Mouse (Mus musculus): Measurements from ENCODE around the gene Mpped2. TPM values are rescaled to one million over a fixed set of nuclear protein-coding genes. Genes with fewer than 3 reads are reported as not detected.

Gene Mpped2
- total and polyA plus RNA-seq, 3 experiments = not detected

DNA sequence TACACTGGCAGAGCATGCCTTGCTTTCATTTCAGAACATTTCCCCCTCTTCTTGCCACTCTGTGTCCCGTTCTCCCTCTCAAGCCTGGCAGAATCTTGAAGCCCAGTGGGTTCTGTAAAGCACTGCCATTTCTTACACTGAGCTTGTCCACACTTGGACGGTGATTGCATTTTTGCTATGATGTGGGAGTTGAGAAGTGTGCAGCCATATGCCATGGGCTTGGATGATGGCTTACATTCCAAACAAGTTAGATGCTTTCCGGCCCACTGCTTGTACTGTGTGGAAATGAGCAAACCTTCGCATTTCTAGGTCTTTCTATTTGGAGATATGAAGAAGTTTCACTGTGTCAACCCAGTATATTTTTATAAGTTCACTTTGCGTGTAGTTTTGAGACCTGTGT is 25.8 kb downstream of the Mpped2 start:
- Histone ChIP-seq H3K27ac (ENCODE audit: insufficient read depth, low read depth) (no peak overlapping the region), H3K4me2 (ENCODE audit: insufficient read depth, low read depth, poor library complexity, severe bottlenecking) (no peak overlapping the region), H3K4me1 (ENCODE audit: control insufficient read depth in 1 of 2, insufficient read depth in 2 of 2) (no peaks in the 10 kb centered on the region), H3K9me3 (replicated peaks; ENCODE audit: low read length) (peaks cover 73% of the 10 kb centered on the region), H3K27me3 (replicated peaks) (no peaks in the 10 kb centered on the region), H3K36me3 (replicated peaks in 1 of 2; ENCODE audit: control insufficient read depth in 1 of 2, insufficient read depth in 1 of 2, low read length in 1 of 2) (no peaks in the 10 kb centered on the region), H3K9ac (ENCODE audit: insufficient read depth, low read depth) (no peak overlapping the region), H3K79me2 (replicated peaks; ENCODE audit: control insufficient read depth, extremely low read depth, insufficient read depth, poor library complexity, severe bottlenecking) (no peaks in the 10 kb centered on the region), H3K4me3 (replicated peaks in 1 of 3; ENCODE audit: low read depth in 2 of 3, low read length in 2 of 3, poor library complexity in 1 of 3) (no peak overlapping the region)
- dilution Hi-C loops (cut with MboI; ENCODE audit: extremely low pct_ligation_motif_present, extremely low pct_unique_long_range_greater_than_20kb, low sequenced_read_pairs) = no loop called here
- TF ChIP-seq SIN3A (IDR thresholded peaks at IDR 0.05; ENCODE audit: low read length) (no peak), ZC3H11A (IDR thresholded peaks at IDR 0.05; ENCODE audit: low read depth, low read length) (no peak), ZNF384 (IDR thresholded peaks at IDR 0.05; ENCODE audit: low read depth, low read length) (no peak), USF2 (conservative IDR thresholded peaks at IDR 0.05; ENCODE audit: low read depth, low read length) (no peak), GABPA (IDR thresholded peaks at IDR 0.05; ENCODE audit: insufficient replicate concordance, low read depth, low read length) (no peak), BHLHE40 (IDR thresholded peaks at IDR 0.05; ENCODE audit: low read depth, low read length) (no peak)
- DNase-seq (ENCODE audit: extremely low read depth) = no peak
- in situ Hi-C loops (cut with MboI; ENCODE audit: low pct_ligation_motif_present, low pct_unique_long_range_greater_than_20kb, low sequenced_read_pairs) = no loop called here

DNA sequence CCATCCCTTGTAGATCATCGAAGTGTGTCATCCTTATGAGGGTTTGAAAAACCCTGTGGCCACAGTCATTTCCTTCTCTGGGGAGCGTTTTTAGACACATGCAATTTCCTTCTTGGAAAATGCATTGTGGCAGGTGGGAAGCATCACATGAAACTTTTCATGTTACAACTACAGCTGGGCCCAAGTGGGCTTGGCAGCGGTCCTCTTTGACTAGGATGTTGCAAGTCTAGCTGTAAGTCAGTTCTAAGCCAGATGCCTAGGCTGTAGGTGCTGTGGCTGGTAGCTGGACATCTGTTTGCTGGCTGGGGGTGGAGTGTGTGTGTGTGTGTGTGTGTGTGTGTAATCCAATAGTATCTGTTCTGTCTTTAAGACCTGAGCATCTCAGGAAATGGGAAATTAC is 26.4 kb downstream of the Mpped2 start:
- Histone ChIP-seq H3K79me2 (replicated peaks; ENCODE audit: control insufficient read depth, extremely low read depth, insufficient read depth, poor library complexity, severe bottlenecking) (no peaks in the 10 kb centered on the region), H3K9me3 (replicated peaks; ENCODE audit: low read length) (peaks cover 69% of the 10 kb centered on the region), H3K4me3 (replicated peaks in 1 of 3; ENCODE audit: low read depth in 2 of 3, low read length in 2 of 3, poor library complexity in 1 of 3) (no peak overlapping the region), H3K27ac (ENCODE audit: insufficient read depth, low read depth) (no peak overlapping the region), H3K4me2 (ENCODE audit: insufficient read depth, low read depth, poor library complexity, severe bottlenecking) (no peak overlapping the region), H3K9ac (ENCODE audit: insufficient read depth, low read depth) (no peak overlapping the region), H3K27me3 (replicated peaks) (no peaks in the 10 kb centered on the region), H3K4me1 (ENCODE audit: control insufficient read depth in 1 of 2, insufficient read depth in 2 of 2) (no peaks in the 10 kb centered on the region), H3K36me3 (replicated peaks in 1 of 2; ENCODE audit: control insufficient read depth in 1 of 2, insufficient read depth in 1 of 2, low read length in 1 of 2) (no peaks in the 10 kb centered on the region)
- no peak for DNase-seq (ENCODE audit: extremely low read depth)
- in situ Hi-C loops (cut with MboI; ENCODE audit: low pct_ligation_motif_present, low pct_unique_long_range_greater_than_20kb, low sequenced_read_pairs) (no loop called here), dilution Hi-C loops (cut with MboI; ENCODE audit: extremely low pct_ligation_motif_present, extremely low pct_unique_long_range_greater_than_20kb, low sequenced_read_pairs) (no loop called here)
- TF ChIP-seq MAX (IDR thresholded peaks at IDR 0.05; ENCODE audit: low read length) = no peak
- TF ChIP-seq IRF4 (IDR thresholded peaks at IDR 0.05; ENCODE audit: low read depth, low read length) = no peak

DNA sequence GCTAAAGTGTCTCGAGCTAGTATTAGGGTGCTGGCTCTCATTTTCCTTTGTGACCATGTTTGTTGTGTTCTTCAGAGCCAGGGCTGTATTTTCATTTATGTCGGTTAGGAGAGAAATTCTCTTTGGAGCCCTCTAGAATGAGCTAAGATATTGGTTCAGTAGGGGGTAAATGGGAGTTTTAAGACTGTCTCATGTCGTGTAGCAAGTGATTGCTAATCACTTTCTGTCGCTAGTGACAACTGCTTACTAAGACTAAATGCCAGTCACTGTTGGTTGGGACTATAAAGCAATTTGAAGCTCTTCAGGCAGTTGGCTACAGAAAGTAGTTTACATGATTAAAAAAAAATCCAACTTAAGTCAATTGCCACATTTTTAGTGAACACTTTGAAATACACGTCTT is 27.6 kb downstream of the Mpped2 start:
- no peak overlapping the region for H3K9ac ChIP-seq (ENCODE audit: insufficient read depth, low read depth)

More for the DNA sequence above, 27.6 kb downstream of the Mpped2 start:
- Histone ChIP-seq H3K9me3 (replicated peaks; ENCODE audit: low read length) (peaks cover 70% of the 10 kb centered on the region), H3K4me3 (replicated peaks in 1 of 3; ENCODE audit: low read depth in 2 of 3, low read length in 2 of 3, poor library complexity in 1 of 3) (no peak overlapping the region), H3K27ac (ENCODE audit: insufficient read depth, low read depth) (no peak overlapping the region), H3K79me2 (replicated peaks; ENCODE audit: control insufficient read depth, extremely low read depth, insufficient read depth, poor library complexity, severe bottlenecking) (no peaks in the 10 kb centered on the region), H3K27me3 (replicated peaks) (no peaks in the 10 kb centered on the region), H3K4me1 (ENCODE audit: control insufficient read depth in 1 of 2, insufficient read depth in 2 of 2) (no peaks in the 10 kb centered on the region), H3K4me2 (ENCODE audit: insufficient read depth, low read depth, poor library complexity, severe bottlenecking) (no peak overlapping the region), H3K36me3 (replicated peaks in 1 of 2; ENCODE audit: control insufficient read depth in 1 of 2, insufficient read depth in 1 of 2, low read length in 1 of 2) (no peaks in the 10 kb centered on the region)
- TF ChIP-seq UBTF (IDR thresholded peaks at IDR 0.05; ENCODE audit: low read depth, low read length) (no peak), SMC3 (IDR thresholded peaks at IDR 0.05; ENCODE audit: low read depth, low read length) (no peak), POLR2AphosphoS2 (IDR thresholded peaks at IDR 0.05; ENCODE audit: low read depth, low read length) (no peak), JUND (conservative IDR thresholded peaks at IDR 0.05; ENCODE audit: low read depth, low read length) (no peak), ZMIZ1 (IDR thresholded peaks at IDR 0.05; ENCODE audit: low read depth, low read length) (no peak), ETS1 (conservative IDR thresholded peaks at IDR 0.05; ENCODE audit: low read depth, low read length) (no peak), IRF4 (IDR thresholded peaks at IDR 0.05; ENCODE audit: low read depth, low read length) (no peak), RAD21 (IDR thresholded peaks at IDR 0.05; ENCODE audit: low read depth, low read length) (no peak), POLR2A (IDR thresholded peaks at IDR 0.05; ENCODE audit: low read depth, low read length) (no peak), HCFC1 (IDR thresholded peaks at IDR 0.05; ENCODE audit: low read depth, low read length) (no peak), ELF1 (IDR thresholded peaks at IDR 0.05; ENCODE audit: low read depth, low read length) (no peak), ZKSCAN1 (IDR thresholded peaks at IDR 0.05; ENCODE audit: borderline replicate concordance, low read depth, low read length) (no peak), E2F4 (IDR thresholded peaks at IDR 0.05; ENCODE audit: insufficient replicate concordance, low read depth, low read length) (no peak), USF2 (conservative IDR thresholded peaks at IDR 0.05; ENCODE audit: low read depth, low read length) (no peak), EP300 (IDR thresholded peaks at IDR 0.05; ENCODE audit: low read length) (no peak), CTCF (conservative IDR thresholded peaks at IDR 0.05 in 1 of 2, IDR thresholded peaks at IDR 0.05 in 1 of 2; ENCODE audit: low read depth in 2 of 2, low read length in 2 of 2) (no peak), ZC3H11A (IDR thresholded peaks at IDR 0.05; ENCODE audit: low read depth, low read length) (no peak), USF1 (IDR thresholded peaks at IDR 0.05; ENCODE audit: low read depth, low read length) (no peak), MAX (IDR thresholded peaks at IDR 0.05; ENCODE audit: low read length) (no peak)
- in situ Hi-C loops (cut with MboI; ENCODE audit: low pct_ligation_motif_present, low pct_unique_long_range_greater_than_20kb, low sequenced_read_pairs) = no loop called here
- dilution Hi-C loops (cut with MboI; ENCODE audit: extremely low pct_ligation_motif_present, extremely low pct_unique_long_range_greater_than_20kb, low sequenced_read_pairs) = no loop called here
- no peak for DNase-seq (ENCODE audit: extremely low read depth)

All from CH12.LX (cell line).